Mouse (Mus musculus): ENCODE measurements around the gene Tbxas1.

DNA sequence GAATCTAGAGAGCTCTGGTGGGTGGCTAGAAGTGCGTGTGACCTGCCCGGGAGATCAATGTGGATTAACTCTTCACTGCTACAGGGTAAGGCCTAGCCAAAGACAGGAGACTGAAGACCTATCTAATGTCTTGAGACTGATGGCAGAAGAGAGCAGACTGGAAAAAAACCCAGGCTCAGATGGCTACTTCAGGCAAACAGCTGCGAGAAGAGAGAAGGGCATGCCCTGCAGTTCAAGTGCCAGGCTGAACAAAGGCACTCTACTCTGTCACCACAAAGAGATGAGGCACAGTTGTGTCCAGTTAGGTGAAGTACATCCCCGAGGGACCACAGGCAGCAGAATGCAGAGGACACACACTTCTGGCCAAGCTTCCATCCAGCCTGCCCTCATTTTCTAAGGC lies 37.1 kb upstream of the Tbxas1 start:
- TF ChIP-seq JUND (conservative IDR thresholded peaks at IDR 0.05; ENCODE audit: low read depth, low read length): no peak
- TF ChIP-seq CTCF (conservative IDR thresholded peaks at IDR 0.05 in 1 of 2, IDR thresholded peaks at IDR 0.05 in 1 of 2; ENCODE audit: low read depth in 2 of 2, low read length in 2 of 2): no peak
- TF ChIP-seq TBP (conservative IDR thresholded peaks at IDR 0.05; ENCODE audit: low read depth, low read length): no peak
- TF ChIP-seq HCFC1 (IDR thresholded peaks at IDR 0.05; ENCODE audit: low read depth, low read length): no peak
- TF ChIP-seq USF1 (IDR thresholded peaks at IDR 0.05; ENCODE audit: low read depth, low read length): no peak
- no peak for TF ChIP-seq TCF12 (IDR thresholded peaks at IDR 0.05; ENCODE audit: low read depth, low read length)
- TF ChIP-seq POLR2A (IDR thresholded peaks at IDR 0.05; ENCODE audit: low read depth, low read length): no peak

Data from CH12.LX (cell line).